Mouse (Mus musculus) MEL (cell line): ENCODE measurements around the gene Rnf26. TPM values are rescaled to one million over a fixed set of nuclear protein-coding genes. Genes with fewer than 3 reads are reported as not detected.

ENCODE experiments used
- DNase-seq: peaks from one replicate; pipeline ENCODE4 v3.0.0; 2011; ENCODE audit warnings: low read depth, low spot score
- H3K27ac ChIP-seq: 2 replicates; pipeline ENCODE4 v1.5.1; 2012; ENCODE audit warnings: low read depth, mild to moderate bottlenecking, control low read depth, low read length, moderate library complexity; ENCODE audit not compliant: control insufficient read depth
- H3K27me3 ChIP-seq, 2 experiments: fragments of 150-350 bp in 1 of 2; sonication (generic) in 1 of 2; 2 replicates each; pipeline ENCODE4 v1.6.1; 2012; ENCODE audit warnings: low read length in 2 of 2, mild to moderate bottlenecking in 2 of 2, improper control_type of control experiment in 1 of 2, moderate library complexity in 1 of 2; ENCODE audit not compliant: insufficient read depth in 2 of 2, control insufficient read depth in 1 of 2
- H3K36me3 ChIP-seq, 2 experiments: 2 replicates each; pipeline ENCODE4 v1.6.1; 2012 to 2014; ENCODE audit warnings: low read length in 2 of 2, improper control_type of control experiment in 1 of 2, inconsistent platforms in 1 of 2, mild to moderate bottlenecking in 1 of 2; ENCODE audit not compliant: insufficient read depth in 2 of 2, control insufficient read depth in 1 of 2
- H3K4me1 ChIP-seq, 2 experiments: fragments of 150-350 bp in 1 of 2; sonication (generic) in 1 of 2; 2 replicates each; pipeline ENCODE4 v1.6.1; 2012; ENCODE audit warnings: low read length in 2 of 2, improper control_type of control experiment in 1 of 2, mild to moderate bottlenecking in 1 of 2; ENCODE audit not compliant: insufficient read depth in 2 of 2, control insufficient read depth in 1 of 2
- H3K4me3 ChIP-seq, 2 experiments: fragments of 150-350 bp in 1 of 2; sonication (generic) in 1 of 2; 2 replicates each; pipeline ENCODE4 v1.5.1; 2012; ENCODE audit warnings: low read depth in 2 of 2, low read length in 2 of 2, mild to moderate bottlenecking in 2 of 2, moderate library complexity in 2 of 2, control low read depth in 1 of 2, improper control_type of control experiment in 1 of 2; ENCODE audit not compliant: control insufficient read depth in 1 of 2, insufficient read depth in 1 of 2
- H3K79me2 ChIP-seq: 2 replicates; pipeline ENCODE4 v1.6.1; 2012; ENCODE audit warnings: mild to moderate bottlenecking, low read length, moderate library complexity; ENCODE audit not compliant: control insufficient read depth, poor library complexity, insufficient read depth
- H3K9ac ChIP-seq: 2 replicates; pipeline ENCODE4 v1.6.1; 2012; ENCODE audit warnings: low read depth, mild to moderate bottlenecking, control low read depth, low read length, moderate library complexity; ENCODE audit not compliant: control insufficient read depth, poor library complexity, severe bottlenecking
- H3K9me3 ChIP-seq: fragments of 150-350 bp; sonication (generic); replicated peaks from 2 replicates; pipeline ENCODE4 v1.6.1; 2012; ENCODE audit warnings: mild to moderate bottlenecking, low read length, improper control_type of control experiment, moderate library complexity; ENCODE audit not compliant: insufficient read depth
- EP300 ChIP-seq, 2 experiments: IDR thresholded peaks; 2 replicates each; pipeline ENCODE4 v1.6.1; 2011; ENCODE audit warnings: improper control_type of control experiment in 2 of 2, low read length in 2 of 2, low read depth in 1 of 2, mild to moderate bottlenecking in 1 of 2
- ETS1 ChIP-seq: IDR thresholded peaks from 2 replicates; pipeline ENCODE4 v1.6.1; 2012; ENCODE audit warnings: low read depth, mild to moderate bottlenecking, inconsistent platforms, low read length, improper control_type of control experiment, moderate library complexity
- GATA1 ChIP-seq: IDR thresholded peaks from 2 replicates; pipeline ENCODE4 v1.6.1; 2011; ENCODE audit warnings: low read depth, low read length, improper control_type of control experiment
- MAFK ChIP-seq: IDR thresholded peaks from 2 replicates; pipeline ENCODE4 v1.6.1; 2011; ENCODE audit warnings: low read depth, mild to moderate bottlenecking, low read length, improper control_type of control experiment, borderline replicate concordance
- MAX ChIP-seq: IDR thresholded peaks from 2 replicates; pipeline ENCODE4 v1.6.1; 2011; ENCODE audit warnings: low read length, improper control_type of control experiment
- MEF2A ChIP-seq: IDR thresholded peaks from 2 replicates; pipeline ENCODE4 v1.6.1; 2014; ENCODE audit warnings: low read depth, mild to moderate bottlenecking, inconsistent platforms, low read length, improper control_type of control experiment; ENCODE audit not compliant: poor library complexity, insufficient replicate concordance, severe bottlenecking; ENCODE audit errors: extremely low read depth
- MXI1 ChIP-seq: IDR thresholded peaks from 2 replicates; pipeline ENCODE4 v1.6.1; 2011; ENCODE audit warnings: mild to moderate bottlenecking, low read depth, low read length, improper control_type of control experiment
- MYC ChIP-seq: IDR thresholded peaks from 2 replicates; pipeline ENCODE4 v1.6.1; 2011; ENCODE audit warnings: low read depth, mild to moderate bottlenecking, low read length, improper control_type of control experiment, moderate library complexity
- NRF1 ChIP-seq: IDR thresholded peaks from 2 replicates; pipeline ENCODE4 v1.6.1; 2014; ENCODE audit warnings: low read depth, mild to moderate bottlenecking, inconsistent platforms, low read length, improper control_type of control experiment, moderate library complexity; ENCODE audit not compliant: poor library complexity, insufficient read depth, severe bottlenecking
- POLR2A ChIP-seq, 2 experiments: IDR thresholded peaks; 2 replicates each; pipeline ENCODE4 v1.6.1; 2011 to 2012; ENCODE audit warnings: low read length in 2 of 2, mild to moderate bottlenecking in 2 of 2, control low read depth in 1 of 2, improper control_type of control experiment in 1 of 2, low read depth in 1 of 2, moderate library complexity in 1 of 2; ENCODE audit not compliant: control insufficient read depth in 1 of 2, insufficient read depth in 1 of 2, poor library complexity in 1 of 2
- RCOR1 ChIP-seq: IDR thresholded peaks from 2 replicates; pipeline ENCODE4 v1.6.1; 2012; ENCODE audit warnings: low read depth, mild to moderate bottlenecking, inconsistent platforms, low read length, improper control_type of control experiment
- SIN3A ChIP-seq: IDR thresholded peaks from 2 replicates; pipeline ENCODE4 v1.6.1; 2012; ENCODE audit warnings: low read length, improper control_type of control experiment, inconsistent platforms
- SMC3 ChIP-seq: IDR thresholded peaks from 2 replicates; pipeline ENCODE4 v1.6.1; 2011; ENCODE audit warnings: low read depth, low read length, improper control_type of control experiment
- TAL1 ChIP-seq: IDR thresholded peaks from 2 replicates; pipeline ENCODE4 v1.6.1; 2012; ENCODE audit warnings: mild to moderate bottlenecking, inconsistent platforms, low read length, moderate library complexity, mixed read lengths
- TCF12 ChIP-seq: IDR thresholded peaks from 2 replicates; pipeline ENCODE4 v1.6.1; 2014; ENCODE audit warnings: low read depth, mild to moderate bottlenecking, inconsistent platforms, low read length, improper control_type of control experiment, moderate library complexity
- UBTF ChIP-seq: IDR thresholded peaks from 2 replicates; pipeline ENCODE4 v1.6.1; 2012; ENCODE audit warnings: low read depth, mild to moderate bottlenecking, inconsistent platforms, low read length, improper control_type of control experiment, moderate library complexity, borderline replicate concordance; ENCODE audit not compliant: insufficient read depth
- USF1 ChIP-seq: IDR thresholded peaks from 2 replicates; pipeline ENCODE4 v1.6.1; 2014; ENCODE audit warnings: low read depth, mild to moderate bottlenecking, inconsistent platforms, low read length, improper control_type of control experiment, moderate library complexity
- USF2 ChIP-seq, 2 experiments: IDR thresholded peaks; 2 replicates each; pipeline ENCODE4 v1.6.1; 2011 to 2012; ENCODE audit warnings: improper control_type of control experiment in 2 of 2, low read length in 2 of 2, borderline replicate concordance in 1 of 2, inconsistent platforms in 1 of 2, low read depth in 1 of 2, mild to moderate bottlenecking in 1 of 2; ENCODE audit not compliant: insufficient read depth in 1 of 2
- ZC3H11A ChIP-seq: IDR thresholded peaks from 2 replicates; pipeline ENCODE4 v1.6.1; 2012; ENCODE audit warnings: low read depth, mild to moderate bottlenecking, inconsistent platforms, low read length, improper control_type of control experiment
- ZMIZ1 ChIP-seq: IDR thresholded peaks from 2 replicates; pipeline ENCODE4 v1.6.1; 2012; ENCODE audit warnings: low read depth, mild to moderate bottlenecking, inconsistent platforms, low read length, improper control_type of control experiment, moderate library complexity
- polyA plus RNA-seq, 2 experiments: library from polyadenylated mRNA; stranded (reverse) in 1 of 2; unstranded in 1 of 2; fragments of >175 nt in 1 of 2; fragments of >200 nt in 1 of 2; gene quantifications; 2 replicates each; pipeline versions ENCODE4 v1.2.1 to v1.2.4; 2012; ENCODE audit warnings: low replicate concordance in 2 of 2, low read depth in 1 of 2; ENCODE audit not compliant: insufficient read length in 2 of 2, insufficient read depth in 1 of 2, missing spikeins in 1 of 2
- total RNA-seq: library from RNA; depleted of rRNA; stranded (reverse); fragments of 300-350 nt; gene quantifications from 2 replicates; pipeline ENCODE4 v1.2.3, GENCODE M21; 2012

Rnf26 gene
- total and polyA plus RNA-seq, 3 experiments: 14.0 to 55.1 TPM; not detected in 1

GRCm38 (mm10) chr9:44083392-44084121 lies 29.8 kb downstream of the Rnf26 start:
- Histone ChIP-seq H3K4me1 (peaks cover 0 to 23% of the 10 kb centered on the region in 2 experiments; a peak in 3 of 4 replicates), H3K9me3 (no peaks in the 10 kb centered on the region), H3K9ac (peak overlapping the region; percentile 59)
- no peak for TF ChIP-seq UBTF
- TF ChIP-seq USF2 (IDR thresholded peaks at IDR 0.05; ENCODE audit: borderline replicate concordance in 1 of 2, insufficient read depth in 1 of 2, low read depth in 1 of 2, low read length in 2 of 2): no peak
- TF ChIP-seq RCOR1: no peak
- no peak for TF ChIP-seq ZC3H11A
- TF ChIP-seq NRF1: no peak
- peak in 1 of 2 experiments; percentile 23; a peak in 1 of 4 replicates for TF ChIP-seq POLR2A (IDR thresholded peaks at IDR 0.05; ENCODE audit: control insufficient read depth in 1 of 2, insufficient read depth in 1 of 2, low read depth in 1 of 2, low read length in 2 of 2, poor library complexity in 1 of 2)
- TF ChIP-seq EP300 (IDR thresholded peaks at IDR 0.05; ENCODE audit: low read depth in 1 of 2, low read length in 2 of 2): 0 out of 4 replicates have a peak, but pooled peaks of 1 of the 2 experiments have one; percentile 7
- TF ChIP-seq MYC: peak; percentile 75
- peak; percentile 88 for TF ChIP-seq MXI1
- TF ChIP-seq GATA1: 0 out of 2 replicates have a peak, but pooled peaks have one; percentile 26
- TF ChIP-seq ZMIZ1: no peak
- no peak for TF ChIP-seq TAL1
- no peak for TF ChIP-seq SMC3
- TF ChIP-seq MAFK: no peak
- TF ChIP-seq SIN3A: peak; percentile 36
- peak; percentile 36 for TF ChIP-seq ETS1
- TF ChIP-seq MAX: peak; percentile 82
- TF ChIP-seq USF1: peak; percentile 64
- no peak for TF ChIP-seq MEF2A
- no peak for TF ChIP-seq TCF12
- TF ChIP-seq, all 39 proteins: peak for 9
- peak; percentile 61 for DNase-seq
- H3K27me3 ChIP-seq: no peaks in the 10 kb centered on the region
- H3K4me3 ChIP-seq: peak overlapping the region; percentile 47 to 87
- peaks cover 0 to 4% of the 10 kb centered on the region in 2 experiments; a peak in 2 of 4 replicates for H3K36me3 ChIP-seq
- no peaks in the 10 kb centered on the region; the same call in 1 of the 2 replicates for H3K79me2 ChIP-seq
- H3K27ac ChIP-seq: peak overlapping the region; percentile 9
